Mouse (Mus musculus) thymus, adult 2 months (tissue): Measurements from ENCODE around the gene Dnajb2.

Experiments
- CTCF ChIP-seq: fragments of 200-500 bp; IDR thresholded peaks from 2 replicates; pipeline ENCODE4 v1.5.1; 2012; ENCODE audit warnings: mild to moderate bottlenecking, control low read depth, low read length, moderate library complexity, borderline replicate concordance; ENCODE audit not compliant: control insufficient read depth, poor library complexity, insufficient read depth; ENCODE audit errors: extremely low read depth
- POLR2A ChIP-seq: fragments of 200-500 bp; IDR thresholded peaks from 2 replicates; pipeline ENCODE4 v1.6.1; 2012; ENCODE audit warnings: mild to moderate bottlenecking, low read length, control low read depth, moderate library complexity; ENCODE audit not compliant: control insufficient read depth, poor library complexity, insufficient read depth; ENCODE audit errors: extremely low read depth

DNA sequence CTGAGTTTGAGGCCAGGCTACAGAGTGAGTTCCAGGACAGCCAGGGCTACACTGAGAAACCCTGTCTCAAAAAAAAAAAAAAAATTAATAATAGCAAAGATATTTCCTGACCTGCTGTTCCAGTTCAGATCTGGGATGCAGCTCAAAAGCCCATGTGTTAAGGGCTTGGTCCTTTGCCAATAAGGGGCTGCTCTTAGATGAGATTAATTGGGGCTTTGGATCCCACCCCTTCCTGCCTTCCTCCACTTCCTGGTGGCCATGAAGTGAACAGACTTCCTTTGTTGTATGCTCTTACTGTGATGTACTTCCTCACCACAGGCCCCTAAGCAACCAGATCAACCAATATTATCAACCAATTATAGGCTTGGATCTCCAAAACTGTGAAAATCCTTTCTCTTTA is 49.1 kb upstream of the Dnajb2 start:
- TF ChIP-seq CTCF (no peak), POLR2A (no peak)
